Mouse (Mus musculus): Measurements from ENCODE around the gene Edem3.
"Not testable (repeated sequence)": the region's sequence is repeated elsewhere in the genome, so short reads cannot be mapped to it uniquely, and the experiment has no call there.

The Edem3 gene

GRCm38 (mm10) chr1:151754881-151755659, at the start of gene Edem3:
Gene Edem3, plus strand, starts transcription at chr1:151755371.
- peak; percentile 99 for DNase-seq

- DNase-seq = peak; percentile 86
Measured at GRCm38 (mm10) chr1:151705723-151706396, 49.3 kb upstream of the Edem3 start.

GRCm38 (mm10) chr1:151706397-151706752, 48.8 kb upstream of the Edem3 start:
- DNase-seq = no peak

GRCm38 (mm10) chr1:151708966-151709733, 46.0 kb upstream of the Edem3 start:
- DNase-seq = peak; percentile 38

GRCm38 (mm10) chr1:151709734-151710022, 45.5 kb upstream of the Edem3 start:
- no peak for DNase-seq

GRCm38 (mm10) chr1:151710424-151711055, 44.6 kb upstream of the Edem3 start:
- DNase-seq = no peak

- no peak for DNase-seq
Measured at GRCm38 (mm10) chr1:151711062-151711461, 44.1 kb upstream of the Edem3 start.

- no peak for DNase-seq
Measured at GRCm38 (mm10) chr1:151712664-151713063, 42.5 kb upstream of the Edem3 start.

- DNase-seq = no peak
Measured at GRCm38 (mm10) chr1:151713622-151714021, 41.5 kb upstream of the Edem3 start.

- DNase-seq = no peak
Measured at GRCm38 (mm10) chr1:151716024-151716710, 39.0 kb upstream of the Edem3 start.

GRCm38 (mm10) chr1:151717624-151718023, 37.5 kb upstream of the Edem3 start:
- no peak for DNase-seq

GRCm38 (mm10) chr1:151718575-151718974, 36.6 kb upstream of the Edem3 start:
- no peak for DNase-seq

- DNase-seq = no peak
Measured at GRCm38 (mm10) chr1:151719911-151720310, 35.3 kb upstream of the Edem3 start.

- no peak for DNase-seq
Measured at GRCm38 (mm10) chr1:151720566-151720965, 34.6 kb upstream of the Edem3 start.

GRCm38 (mm10) chr1:151721357-151721983, 33.7 kb upstream of the Edem3 start:
- no peak for DNase-seq

- no peak for DNase-seq
Measured at GRCm38 (mm10) chr1:151723771-151724170, 31.4 kb upstream of the Edem3 start.

GRCm38 (mm10) chr1:151725590-151725989, 29.6 kb upstream of the Edem3 start:
- no peak for DNase-seq

- DNase-seq = no peak
Measured at GRCm38 (mm10) chr1:151726358-151726757, 28.8 kb upstream of the Edem3 start.

GRCm38 (mm10) chr1:151728141-151728540, 27.0 kb upstream of the Edem3 start:
- no peak for DNase-seq

- DNase-seq = no peak
Measured at GRCm38 (mm10) chr1:151737146-151737545, 18.0 kb upstream of the Edem3 start.

- no peak for DNase-seq
Measured at GRCm38 (mm10) chr1:151741199-151741621, 14.0 kb upstream of the Edem3 start.

GRCm38 (mm10) chr1:151749894-151750293, 5.3 kb upstream of the Edem3 start:
- DNase-seq = not testable (repeated sequence)

Measured in embryo, embryonic 11 days (tissue).